Mouse (Mus musculus): ENCODE results near the gene Krt7.

Krt7 gene

DNA sequence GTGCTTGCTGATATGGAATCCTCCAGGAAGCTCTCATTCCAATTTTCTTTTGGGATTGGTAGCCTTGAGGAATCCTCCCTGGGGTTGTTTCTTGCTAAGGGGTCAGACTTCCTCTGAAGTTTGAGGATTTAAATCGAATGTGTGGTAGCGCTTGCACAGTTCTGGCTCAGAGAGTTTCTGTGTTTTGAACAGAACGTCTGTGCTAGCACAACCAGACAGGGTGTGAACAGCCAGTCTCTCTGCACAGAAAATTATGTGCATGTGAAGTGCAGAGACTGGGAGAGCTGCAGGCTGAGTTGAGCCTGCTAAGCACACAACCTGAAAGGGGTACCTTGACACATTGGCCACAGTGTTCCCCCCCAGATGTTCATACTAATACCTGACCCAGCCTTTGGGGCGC is 30.0 kb downstream of the Krt7 start:
- DNase-seq (ENCODE audit: low spot score in 2 of 2), result no peak

DNA sequence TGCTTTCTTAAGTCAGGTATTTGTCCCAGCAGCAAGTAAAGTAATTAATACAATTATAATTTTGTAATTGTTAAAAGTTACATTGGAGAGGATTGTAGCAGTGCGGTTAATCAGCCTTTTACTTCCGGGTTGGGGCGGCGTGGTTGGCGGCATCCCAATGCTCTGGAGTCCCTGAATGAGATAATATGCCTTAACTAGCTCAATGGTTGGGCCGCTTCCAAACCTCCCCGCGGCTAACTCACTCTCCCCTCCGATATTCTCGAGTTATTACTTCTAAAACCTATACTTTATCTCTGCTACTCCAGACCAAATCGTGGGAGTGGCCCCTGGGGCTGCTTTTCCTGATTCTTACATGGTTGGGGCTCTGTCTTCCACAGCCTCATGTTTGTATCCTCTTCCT is 35.7 kb downstream of the Krt7 start:
- DNase-seq (ENCODE audit: low spot score in 2 of 2), result no peak

DNA sequence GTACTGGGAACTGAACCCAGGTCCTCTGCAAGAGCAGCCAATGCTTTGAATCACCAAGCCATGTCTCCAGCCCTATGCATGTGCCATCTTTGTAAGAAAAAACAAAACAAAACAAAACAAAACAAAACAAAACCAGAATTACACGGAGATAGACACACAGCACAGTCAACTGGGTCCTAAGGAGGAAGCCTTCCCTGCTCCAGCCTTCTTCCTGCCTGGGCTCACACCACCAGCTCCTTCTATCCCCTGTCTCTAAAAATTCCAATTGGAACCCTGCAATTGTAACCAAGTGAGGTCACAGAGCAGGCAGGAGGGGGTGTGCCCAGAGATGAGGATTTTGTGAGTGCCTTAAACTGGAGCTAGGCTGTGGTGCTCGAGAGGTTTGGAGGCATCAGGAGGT is 36.6 kb downstream of the Krt7 start, which contains the start of gene Krt88:
Krt88 (plus strand) TSS at position 301 of the 400 bp plus-strand sequence.
- DNase-seq (ENCODE audit: low spot score in 2 of 2), result no peak

DNA sequence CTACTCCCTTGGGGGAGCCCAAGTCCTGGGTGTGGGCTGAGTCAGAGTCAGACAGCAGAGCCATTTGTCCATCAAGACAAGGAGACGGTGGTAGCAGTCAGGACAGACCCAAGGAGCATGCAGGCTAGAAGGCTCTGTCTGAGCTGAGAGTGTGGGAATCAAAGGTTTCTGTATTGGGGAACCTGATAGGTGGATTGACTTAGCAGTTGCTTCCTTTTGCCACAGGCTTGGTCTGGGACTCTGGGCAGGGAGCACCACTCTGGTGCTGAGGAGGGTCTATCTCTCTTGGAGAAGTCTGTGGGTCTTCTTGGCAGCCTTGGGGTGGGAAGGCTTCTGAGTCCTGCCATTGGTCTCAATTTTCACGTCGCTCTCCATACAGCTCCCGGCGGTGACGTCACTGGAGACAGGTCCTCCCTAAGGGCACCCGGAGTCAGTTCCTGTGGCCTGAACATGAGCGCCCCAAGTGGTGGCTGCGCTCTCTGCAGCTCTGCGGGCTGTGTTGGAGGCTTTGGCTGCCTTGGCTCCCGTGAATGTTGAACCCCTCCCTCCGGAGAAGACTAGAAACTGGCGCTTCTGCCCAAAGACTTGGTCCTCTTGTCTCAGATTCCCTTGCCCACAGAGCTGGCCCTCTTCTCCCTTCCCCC is 42.4 kb downstream of the Krt7 start:
- DNase-seq (ENCODE audit: low spot score in 2 of 2), result peak; percentile 59 to 71

DNA sequence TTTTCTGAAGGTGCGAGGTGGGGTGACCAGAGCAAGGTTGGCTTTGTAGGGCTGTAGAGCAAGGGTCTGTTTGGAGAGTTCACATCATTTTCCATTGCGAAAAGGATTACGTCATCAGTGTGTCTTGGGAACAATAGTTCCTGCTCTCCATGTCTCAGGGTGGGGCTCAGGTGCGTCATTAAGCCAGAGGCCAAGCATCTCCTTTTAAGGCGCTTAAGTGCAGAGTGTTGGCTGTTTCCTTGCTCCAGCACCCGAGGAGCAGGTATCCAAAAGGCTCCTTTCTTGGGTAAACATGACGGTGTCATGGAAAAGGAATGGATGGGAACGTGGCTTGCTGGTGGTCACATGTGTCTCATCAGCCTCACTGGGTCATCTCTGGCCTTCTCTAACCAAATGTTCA is 43.9 kb downstream of the Krt7 start:
- DNase-seq (ENCODE audit: low spot score in 2 of 2), result no peak

DNA sequence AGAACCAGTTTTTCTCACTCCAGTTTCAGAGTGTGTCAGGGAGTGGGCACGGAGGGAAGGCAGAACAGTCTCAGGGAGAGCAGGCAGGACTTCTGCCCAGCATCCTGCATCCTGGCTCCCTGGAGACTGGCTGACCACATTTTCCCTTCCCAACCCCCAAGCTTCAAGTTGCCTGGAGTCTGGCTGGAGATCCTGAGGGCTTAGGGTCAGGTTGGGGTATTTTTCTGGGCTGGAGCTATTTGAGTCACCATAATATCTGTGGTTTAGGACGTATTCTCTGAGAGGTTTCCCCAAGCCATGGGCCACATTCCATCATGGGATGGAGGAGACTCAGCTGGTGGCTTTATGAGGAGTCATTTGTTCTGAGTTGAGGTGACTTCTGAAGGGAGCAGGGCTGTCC is 44.4 kb downstream of the Krt7 start:
- DNase-seq (ENCODE audit: low spot score in 2 of 2), result no peak

DNA sequence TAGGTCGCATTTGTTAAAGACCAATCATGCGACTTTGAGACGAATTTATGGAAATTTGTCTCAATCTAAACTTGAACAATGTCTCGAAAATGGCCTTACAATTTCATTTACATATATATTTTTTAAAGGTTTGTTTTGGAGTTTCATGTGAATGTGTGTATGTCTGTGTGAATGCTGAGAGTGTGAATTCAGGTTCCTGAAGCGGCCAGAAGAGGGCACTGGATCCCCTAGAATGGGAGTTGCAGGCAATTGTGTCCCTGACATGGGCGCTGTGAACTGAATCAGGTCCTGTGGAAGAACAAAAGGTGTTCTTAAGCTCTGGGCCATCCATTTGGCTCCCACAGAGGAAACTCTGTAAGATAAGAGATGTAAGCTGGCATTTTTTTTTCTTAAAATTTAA is 45.0 kb downstream of the Krt7 start:
- no peak for DNase-seq (ENCODE audit: low spot score in 2 of 2)

DNA sequence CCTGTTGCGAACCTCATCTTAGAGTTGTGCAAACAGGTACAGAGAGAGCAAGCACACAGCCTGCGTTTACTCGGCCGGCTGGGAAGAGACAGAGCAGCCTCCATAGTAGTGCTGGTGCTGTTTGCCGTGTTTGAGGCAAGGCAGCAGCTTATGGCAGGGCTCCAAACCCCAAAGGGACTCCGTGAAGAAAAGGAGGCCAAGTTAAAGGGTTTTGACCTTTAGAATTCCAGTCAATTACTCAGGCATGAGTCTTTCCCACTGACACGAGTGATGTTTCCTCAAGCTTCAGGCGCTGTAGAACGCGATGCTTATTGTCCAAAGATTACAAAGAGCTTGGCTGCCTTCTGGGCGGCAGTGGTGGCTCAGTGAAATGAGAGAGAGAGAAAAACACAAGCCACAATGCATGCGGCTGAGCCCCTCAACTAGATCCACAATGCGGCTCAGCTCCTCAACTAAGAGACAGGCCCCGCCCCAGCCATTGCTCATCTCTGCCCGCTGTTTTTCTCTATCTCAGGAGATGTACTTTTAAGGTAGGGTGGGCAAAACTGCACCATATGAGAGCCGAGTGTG is 47.6 kb downstream of the Krt7 start:
- DNase-seq (ENCODE audit: low spot score in 2 of 2), result no peak

DNA sequence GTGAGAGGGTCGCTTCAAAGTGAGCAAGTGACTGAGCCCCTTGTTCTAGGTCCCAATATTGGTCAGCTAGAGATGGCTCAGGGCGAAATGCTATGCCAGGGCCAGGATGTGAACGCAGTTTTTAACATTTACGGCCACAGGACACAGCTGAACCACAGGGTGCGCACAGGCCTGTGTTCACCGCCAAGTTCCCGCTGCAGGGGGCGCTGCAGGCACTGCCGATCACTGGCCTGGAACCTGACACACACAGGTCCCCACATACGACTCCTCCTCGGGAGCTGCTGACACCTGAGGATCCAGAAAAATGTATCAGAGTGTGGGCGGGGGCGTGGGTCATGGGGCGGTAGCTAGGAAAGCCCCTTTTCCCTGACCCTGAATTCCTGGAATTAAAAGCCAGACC is 48.4 kb downstream of the Krt7 start:
- DNase-seq (ENCODE audit: low spot score in 2 of 2), result no peak

DNA sequence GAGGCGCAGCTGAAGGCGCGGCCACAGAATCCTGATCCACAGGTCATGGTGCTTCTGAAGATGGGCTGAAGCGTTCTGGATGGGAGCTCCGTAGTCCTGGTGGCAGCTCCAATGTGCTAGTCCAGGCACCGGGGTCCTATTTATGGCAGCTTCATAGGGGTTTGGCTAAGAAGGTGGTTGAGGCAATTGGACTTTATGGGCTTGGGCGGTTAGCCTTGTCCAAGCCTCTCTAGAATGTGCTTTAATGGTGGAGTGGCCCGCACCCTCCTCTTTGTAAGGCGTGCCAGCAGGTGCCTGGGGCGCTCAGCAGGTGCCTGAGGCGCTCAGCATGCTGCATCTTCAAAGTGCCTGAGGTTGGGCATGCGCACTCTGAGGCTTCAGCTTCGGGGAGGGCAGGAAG is 52.8 kb downstream of the Krt7 start, which contains the start of gene Krt81:
Krt81 (minus strand) TSS at position 101 of the 400 bp plus-strand sequence.
- DNase-seq (ENCODE audit: low spot score in 2 of 2), result no peak

DNA sequence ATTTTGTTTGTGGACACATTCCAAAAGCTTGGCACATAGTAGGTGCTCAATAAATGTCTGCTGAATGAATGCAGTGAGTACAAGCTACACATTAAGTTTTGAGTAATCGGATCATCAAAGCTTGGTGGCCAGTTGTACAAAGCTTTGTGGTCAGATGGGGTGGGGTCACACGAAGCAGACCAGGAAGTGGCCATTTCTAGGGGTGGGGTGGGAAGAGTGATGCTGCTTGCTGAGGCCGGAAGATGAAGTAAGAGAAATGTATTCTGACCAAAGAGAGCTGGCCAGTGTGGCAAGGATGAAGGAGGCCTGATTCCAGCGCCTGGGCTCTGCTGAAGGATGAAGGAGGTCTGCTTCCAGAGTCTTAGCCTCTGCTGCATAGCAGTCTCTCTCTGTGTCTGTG is 58.2 kb downstream of the Krt7 start:
- no peak for DNase-seq (ENCODE audit: low spot score in 2 of 2)

DNA sequence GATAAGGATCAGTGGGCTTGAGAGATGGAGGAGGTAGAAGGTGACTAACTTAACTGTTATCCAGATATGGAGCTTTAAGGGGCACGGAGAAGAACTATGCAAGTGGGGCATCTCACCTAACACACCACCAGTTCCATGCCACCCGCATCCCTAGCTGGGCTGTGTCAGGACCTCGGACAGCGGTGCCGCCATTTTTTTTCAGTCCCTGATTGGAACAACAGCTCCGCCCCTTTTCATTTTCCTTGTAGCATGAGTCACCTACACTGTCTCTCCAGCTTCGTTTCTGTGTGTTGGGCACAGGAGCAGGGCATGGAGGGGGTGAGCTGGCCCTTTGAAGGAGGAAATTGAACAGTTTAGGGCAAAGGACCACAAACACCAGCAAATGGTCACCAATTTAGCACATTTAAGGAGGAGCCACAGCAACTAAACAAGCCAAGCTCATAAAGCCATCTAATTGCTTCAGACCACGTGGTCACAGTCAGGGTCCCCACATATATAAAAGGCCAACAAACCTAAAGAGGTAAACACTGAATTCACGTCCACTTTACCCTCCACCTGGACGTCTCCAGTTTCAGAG is 62.2 kb downstream of the Krt7 start, which contains the start of gene Krt86:
Krt86 (plus strand) TSS at position 527 of the 577 bp plus-strand sequence.
- DNase-seq (ENCODE audit: low spot score in 2 of 2), result peak; percentile 13 to 45

DNA sequence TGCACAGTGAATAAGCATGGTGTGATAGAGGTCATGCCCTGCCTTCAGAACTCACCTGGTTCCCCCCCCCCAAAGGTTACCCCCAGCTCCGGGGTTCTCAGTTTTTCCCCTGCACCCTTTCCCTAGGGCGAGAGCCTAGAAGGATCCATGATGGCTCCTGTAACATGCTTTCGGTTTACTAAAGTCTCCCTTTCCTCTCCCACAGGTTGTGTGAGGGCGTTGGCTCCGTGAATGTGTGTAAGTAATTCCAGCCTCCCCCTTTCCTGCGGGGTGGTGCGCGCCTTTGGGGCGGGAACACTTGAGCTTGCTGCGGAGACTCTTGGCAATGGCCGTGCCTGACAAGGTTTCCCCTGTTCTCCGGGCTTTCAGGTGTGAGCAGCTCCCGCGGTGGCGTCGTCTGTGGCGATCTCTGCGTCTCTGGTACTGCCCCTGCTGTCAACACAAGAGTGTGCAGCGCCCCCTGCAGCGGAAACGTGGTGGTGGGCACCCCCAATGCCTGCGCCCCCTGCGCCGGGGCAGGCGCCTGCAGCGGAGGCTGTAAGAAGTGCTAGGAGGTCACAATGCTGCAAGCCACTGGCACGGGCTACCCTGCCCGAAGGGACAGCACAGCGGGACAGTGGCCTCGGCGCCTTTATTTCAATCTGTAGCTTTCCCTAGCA is 68.3 kb downstream of the Krt7 start:
- DNase-seq (ENCODE audit: low spot score in 2 of 2), result peak; percentile 15 to 45

DNA sequence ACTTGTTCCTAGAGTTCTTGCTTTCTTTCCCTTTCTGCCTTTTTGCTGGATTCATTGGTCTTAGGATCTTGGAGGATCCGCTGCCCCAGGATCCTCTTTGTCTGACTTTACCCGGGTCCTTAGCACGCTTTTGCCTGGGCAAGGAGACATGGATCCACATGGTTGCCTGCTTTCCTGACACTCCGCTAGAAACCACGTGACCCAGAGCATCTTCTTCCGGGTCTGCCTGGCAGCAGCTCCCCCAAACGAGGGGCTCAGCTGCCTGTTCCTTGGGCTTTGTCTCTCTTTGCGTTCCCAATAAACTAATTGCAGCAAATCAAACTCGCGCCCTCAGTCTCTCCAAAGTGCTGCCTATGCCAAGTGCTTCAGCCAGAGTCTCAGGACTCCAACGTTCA is 68.8 kb downstream of the Krt7 start:
- DNase-seq (ENCODE audit: low spot score in 2 of 2), result no peak

Data from urinary bladder, adult 18-20 months (tissue).